Mouse (Mus musculus) olfactory bulb, adult 2 months (tissue): ENCODE measurements around the gene Vmn1r155.
"Not testable (repeated sequence)": the region's sequence is repeated elsewhere in the genome, so short reads cannot be mapped to it uniquely, and the experiment has no call there.

ENCODE experiments used
- CTCF ChIP-seq: fragments of 200-500 bp; IDR thresholded peaks from 2 replicates; pipeline ENCODE4 v1.5.1; 2012; ENCODE audit warnings: low read depth, mild to moderate bottlenecking, low read length, moderate library complexity; ENCODE audit not compliant: insufficient read depth
- POLR2A ChIP-seq: fragments of 200-500 bp; IDR thresholded peaks from 2 replicates; pipeline ENCODE4 v1.6.1; 2012; ENCODE audit warnings: mild to moderate bottlenecking, low read depth, low read length, moderate library complexity; ENCODE audit not compliant: insufficient read depth

DNA sequence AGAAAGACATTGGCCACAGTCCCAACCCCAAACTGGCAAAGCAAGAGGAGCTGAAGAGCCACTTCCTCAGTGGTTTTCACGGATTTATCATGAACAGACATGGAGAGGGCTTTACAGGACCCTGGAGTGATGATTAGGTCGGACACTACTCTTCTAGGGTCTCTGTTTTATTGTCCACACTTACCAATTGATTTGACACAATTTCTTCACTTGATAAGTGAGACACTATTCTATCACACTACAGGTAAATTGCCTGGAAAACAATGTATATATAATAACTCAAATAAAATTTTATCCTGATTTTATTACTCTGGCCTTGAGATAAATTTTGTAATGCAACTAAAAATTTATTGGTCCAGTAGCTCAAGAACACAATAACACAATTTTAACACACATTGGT is 34.4 kb downstream of the Vmn1r155 start, which contains the start of gene Gm8693:
- TF ChIP-seq POLR2A, CTCF: not testable (repeated sequence)
